Mouse (Mus musculus): ENCODE results near the gene Fam98b. TPM values are rescaled to one million over a fixed set of nuclear protein-coding genes. Genes with fewer than 3 reads are reported as not detected.

Fam98b gene
- polyA plus RNA-seq, 1 experiment from 2014 or later = 13.7 TPM

GRCm38 (mm10) chr2:117304941-117305340 lies 55.4 kb downstream of the Fam98b start:
- Histone ChIP-seq H3K27ac (replicated peaks) (no peak overlapping the region), H3K4me1 (no peaks in the 10 kb centered on the region), H3K36me3 (no peaks in the 10 kb centered on the region), H3K9ac (replicated peaks) (no peak overlapping the region), H3K9me3 (replicated peaks) (no peaks in the 10 kb centered on the region), H3K4me2 (no peak overlapping the region), H3K27me3 (replicated peaks) (no peaks in the 10 kb centered on the region), H3K4me3 (replicated peaks) (no peak overlapping the region)
- 93% methylated on average over 5 of the region's 5 CpGs for WGBS
- ATAC-seq (ENCODE audit: low FRiP score) = no peak

DNA sequence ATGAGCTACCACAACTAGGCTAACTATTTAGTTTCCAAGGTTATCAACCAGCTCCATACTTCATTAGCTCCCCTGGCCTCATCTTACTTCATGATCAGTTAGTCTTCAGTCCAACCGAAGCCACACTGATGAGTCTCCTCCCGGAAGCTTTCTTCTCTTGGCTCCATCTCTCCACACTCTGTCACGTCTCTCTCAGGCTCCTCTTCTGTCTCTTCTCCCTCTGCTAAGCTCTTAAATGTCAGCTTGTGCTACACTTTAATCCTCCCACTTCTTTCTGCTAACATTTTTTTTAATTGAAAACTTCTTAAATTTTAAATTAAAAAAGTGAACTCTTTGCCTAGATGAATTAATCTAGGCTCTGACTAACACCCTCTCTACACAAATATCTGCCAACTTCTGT lies 58.4 kb downstream of the Fam98b start:
- H3K9ac ChIP-seq (replicated peaks) = no peak overlapping the region
- WGBS = 93% methylated on average over 3 of the region's 3 CpGs
- H3K27me3 ChIP-seq (replicated peaks) = no peaks in the 10 kb centered on the region
- H3K4me1 ChIP-seq = no peaks in the 10 kb centered on the region
- H3K4me2 ChIP-seq = no peak overlapping the region
- no peaks in the 10 kb centered on the region for H3K9me3 ChIP-seq (replicated peaks)
- no peak for ATAC-seq (ENCODE audit: low FRiP score)
- no peaks in the 10 kb centered on the region for H3K36me3 ChIP-seq
- no peak overlapping the region for H3K4me3 ChIP-seq (replicated peaks)
- H3K27ac ChIP-seq (replicated peaks) = no peak overlapping the region

GRCm38 (mm10) chr2:117309046-117309445 lies 59.5 kb downstream of the Fam98b start:
- WGBS = 86% methylated on average over 2 of the region's 2 CpGs
- H3K27ac ChIP-seq (replicated peaks) = no peak overlapping the region
- ATAC-seq (ENCODE audit: low FRiP score) = no peak

GRCm38 (mm10) chr2:117311349-117311748 lies 61.8 kb downstream of the Fam98b start:
- WGBS = 75% methylated on average over 1 of the region's 1 CpGs
- no peak overlapping the region for H3K4me3 ChIP-seq (replicated peaks)
- H3K27me3 ChIP-seq (replicated peaks) = no peaks in the 10 kb centered on the region
- ATAC-seq (ENCODE audit: low FRiP score) = no peak
- no peaks in the 10 kb centered on the region for H3K9me3 ChIP-seq (replicated peaks)
- no peak overlapping the region for H3K4me2 ChIP-seq
- no peaks in the 10 kb centered on the region for H3K36me3 ChIP-seq
- H3K4me1 ChIP-seq = no peaks in the 10 kb centered on the region
- no peak overlapping the region for H3K27ac ChIP-seq (replicated peaks)
- no peak overlapping the region for H3K9ac ChIP-seq (replicated peaks)

More at GRCm38 (mm10) chr2:117309046-117309445, 59.5 kb downstream of the Fam98b start:
- Histone ChIP-seq H3K9ac (replicated peaks) (no peak overlapping the region), H3K27me3 (replicated peaks) (no peaks in the 10 kb centered on the region), H3K9me3 (replicated peaks) (no peaks in the 10 kb centered on the region), H3K36me3 (no peaks in the 10 kb centered on the region), H3K4me3 (replicated peaks) (no peak overlapping the region), H3K4me2 (no peak overlapping the region), H3K4me1 (no peaks in the 10 kb centered on the region)

DNA sequence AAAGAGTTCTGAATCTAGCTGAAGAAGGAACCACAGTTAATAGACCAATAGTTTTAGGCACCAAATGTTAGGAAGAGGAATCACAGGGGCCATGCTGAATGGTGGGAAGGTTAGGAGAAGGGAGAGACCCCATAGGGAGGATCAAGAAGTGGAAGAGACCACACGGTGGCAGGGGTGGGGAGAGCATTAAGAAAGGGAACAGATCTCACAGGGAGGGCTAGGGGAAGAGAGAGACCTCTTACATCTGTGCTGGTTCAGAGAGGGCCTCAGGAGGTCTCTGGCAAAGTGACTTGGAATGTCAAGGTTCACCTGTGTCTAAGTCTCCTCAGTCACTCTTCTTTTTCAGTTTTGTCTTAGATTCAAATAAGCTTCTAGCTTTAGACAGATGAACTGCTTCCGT lies 62.5 kb downstream of the Fam98b start:
- no peaks in the 10 kb centered on the region for H3K9me3 ChIP-seq (replicated peaks)
- H3K4me1 ChIP-seq = no peaks in the 10 kb centered on the region
- WGBS = 63% methylated on average over 2 of the region's 2 CpGs
- H3K36me3 ChIP-seq = no peaks in the 10 kb centered on the region
- H3K9ac ChIP-seq (replicated peaks) = no peak overlapping the region
- ATAC-seq (ENCODE audit: low FRiP score) = no peak
- H3K27ac ChIP-seq (replicated peaks) = no peak overlapping the region
- H3K27me3 ChIP-seq (replicated peaks) = no peaks in the 10 kb centered on the region
- H3K4me2 ChIP-seq = peak overlapping the region; percentile 30; the same call in 1 of the 2 replicates
- no peak overlapping the region for H3K4me3 ChIP-seq (replicated peaks)

DNA sequence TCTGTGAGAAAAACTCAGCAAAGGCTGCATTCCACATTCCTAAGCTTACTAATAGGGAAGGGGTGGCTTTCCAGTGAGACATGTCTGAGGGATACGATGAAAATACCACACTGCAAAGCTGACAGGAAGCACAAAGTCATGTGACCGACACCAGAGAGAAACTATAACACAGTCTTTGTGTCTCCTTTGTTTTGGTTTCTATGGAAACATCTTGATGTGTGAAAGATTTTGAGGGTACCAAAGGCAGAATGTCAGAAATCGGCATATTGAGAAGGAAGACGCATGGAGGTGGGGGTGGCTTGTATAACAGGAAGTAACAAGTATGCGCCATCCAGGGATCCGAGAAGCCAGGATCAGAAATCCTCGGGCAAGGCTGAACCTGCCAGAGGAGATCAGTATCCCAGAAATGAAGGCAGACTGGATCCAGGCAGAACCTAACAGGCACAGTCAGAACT lies 62.9 kb downstream of the Fam98b start:
- H3K9ac ChIP-seq (replicated peaks) = no peak overlapping the region

DNA sequence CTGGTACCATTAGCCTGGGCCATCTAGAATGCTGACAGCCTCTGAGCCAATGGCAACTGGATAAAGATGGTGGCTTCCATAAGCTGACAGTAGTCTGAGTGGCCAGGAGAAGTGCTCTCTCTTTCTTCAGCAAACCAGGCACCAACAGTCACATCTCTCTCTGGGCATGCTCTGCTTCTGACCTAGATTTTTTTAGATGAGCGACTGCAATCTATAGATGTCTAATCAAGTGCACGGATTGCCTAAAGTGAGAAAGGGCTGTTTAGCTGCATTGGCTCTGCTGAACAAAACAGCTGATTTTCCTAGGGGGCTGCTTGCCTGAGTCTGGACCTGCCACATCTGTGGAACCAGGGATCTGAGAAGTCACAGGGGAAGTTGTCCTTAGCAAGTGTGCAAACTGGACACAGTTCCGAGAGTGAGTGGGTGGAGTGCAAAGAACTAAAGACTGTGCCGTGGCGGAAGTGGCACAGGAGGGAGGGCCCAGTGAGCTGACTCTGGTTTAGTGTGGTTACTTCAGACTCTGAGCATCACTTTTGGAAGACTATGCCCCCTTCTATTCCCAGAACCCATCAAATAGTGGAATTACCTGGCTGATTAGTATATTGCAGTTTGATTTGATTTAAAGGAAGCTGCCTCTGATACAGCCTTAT lies 64.2 kb downstream of the Fam98b start:
- H3K27me3 ChIP-seq (replicated peaks) = no peaks in the 10 kb centered on the region
- no peak for ATAC-seq (ENCODE audit: low FRiP score)
- no peaks in the 10 kb centered on the region for H3K36me3 ChIP-seq
- no peak overlapping the region for H3K4me2 ChIP-seq
- no peaks in the 10 kb centered on the region for H3K9me3 ChIP-seq (replicated peaks)
- H3K27ac ChIP-seq (replicated peaks) = no peak overlapping the region
- no peaks in the 10 kb centered on the region for H3K4me1 ChIP-seq
- H3K4me3 ChIP-seq (replicated peaks) = no peak overlapping the region
- H3K9ac ChIP-seq (replicated peaks) = no peak overlapping the region
- 83% methylated on average over 5 of the region's 5 CpGs for WGBS

More for the DNA sequence above, 62.9 kb downstream of the Fam98b start:
- Histone ChIP-seq H3K27me3 (replicated peaks) (no peaks in the 10 kb centered on the region), H3K36me3 (no peaks in the 10 kb centered on the region), H3K4me2 (peak overlapping the region; percentile 30), H3K9me3 (replicated peaks) (no peaks in the 10 kb centered on the region), H3K4me3 (replicated peaks) (no peak overlapping the region), H3K27ac (replicated peaks) (no peak overlapping the region), H3K4me1 (no peaks in the 10 kb centered on the region)
- WGBS = 64% methylated on average over 7 of the region's 7 CpGs
- no peak; the same call in 1 of the 2 replicates for ATAC-seq (ENCODE audit: low FRiP score)

DNA sequence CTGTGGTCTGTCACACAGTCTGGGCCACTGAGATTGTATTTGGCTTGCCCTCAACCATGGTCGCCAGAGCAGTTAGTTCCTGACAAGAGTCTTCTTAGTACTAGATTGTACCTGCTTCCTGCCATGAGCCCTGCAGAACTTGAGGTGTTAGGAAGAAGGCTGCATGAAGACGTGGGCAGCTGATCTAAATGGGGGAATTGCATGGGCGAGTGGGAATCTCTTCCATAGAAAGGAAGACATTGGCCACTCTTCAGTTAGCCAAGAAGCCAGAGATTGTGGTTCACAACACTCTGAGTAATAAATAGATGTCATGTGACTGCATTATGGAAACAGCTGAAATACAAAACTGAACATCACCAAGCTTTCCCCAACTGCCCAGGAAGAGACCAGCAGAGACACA lies 69.5 kb downstream of the Fam98b start:
- Histone ChIP-seq H3K36me3 (no peaks in the 10 kb centered on the region), H3K9me3 (replicated peaks) (no peaks in the 10 kb centered on the region), H3K9ac (replicated peaks) (no peak overlapping the region), H3K27me3 (replicated peaks) (no peaks in the 10 kb centered on the region), H3K27ac (replicated peaks) (no peak overlapping the region), H3K4me2 (no peak overlapping the region), H3K4me3 (replicated peaks) (no peak overlapping the region), H3K4me1 (no peaks in the 10 kb centered on the region)
- no peak for ATAC-seq (ENCODE audit: low FRiP score)
- WGBS = 89% methylated on average over 3 of the region's 3 CpGs

Other genes starting within 250 kb of the Fam98b start
- gene Spred1, start 128.4 kb upstream of the Fam98b start, polyA plus RNA-seq (2015; fragmentation: Nextera tagmentation; extraction: Ambion mirVana) = 11.2 and 13.3 TPM in 2 replicates
- gene Rasgrp1, start 93.3 kb downstream of the Fam98b start, polyA plus RNA-seq (2015; fragmentation: Nextera tagmentation; extraction: Ambion mirVana) = 3.2 and 5.1 TPM in 2 replicates

Data from neural tube, embryonic 15.5 days (tissue).